Mouse (Mus musculus): Measurements from ENCODE around the gene Rag2.

Rag2 gene

DNA sequence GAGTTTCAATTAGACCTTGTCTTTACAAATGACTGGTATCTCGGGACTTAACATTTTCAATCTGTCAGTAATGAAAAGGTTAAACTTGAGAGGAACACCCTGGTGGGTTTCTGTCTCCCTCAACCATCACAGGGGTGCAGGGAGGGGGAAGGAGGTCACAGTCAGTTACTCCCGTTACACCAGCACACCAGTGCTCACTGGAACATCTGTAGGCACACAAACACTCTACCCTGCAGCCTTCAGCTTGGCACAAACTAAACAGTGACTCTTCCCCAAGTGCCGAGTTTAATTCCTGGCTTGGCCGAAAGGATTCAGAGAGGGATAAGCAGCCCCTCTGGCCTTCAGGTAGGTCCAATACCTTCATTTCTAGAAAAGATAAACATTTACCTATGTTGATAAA is at the start of gene Rag2:
TSS of gene Rag2 (plus strand) at position 193 of the 400 bp plus-strand sequence.
- DNase-seq (ENCODE audit: low spot score): no peak

- no peak for DNase-seq (ENCODE audit: low spot score)
Measured at GRCm38 (mm10) chr2:101577243-101577642, 47.3 kb upstream of the Rag2 start.

DNA sequence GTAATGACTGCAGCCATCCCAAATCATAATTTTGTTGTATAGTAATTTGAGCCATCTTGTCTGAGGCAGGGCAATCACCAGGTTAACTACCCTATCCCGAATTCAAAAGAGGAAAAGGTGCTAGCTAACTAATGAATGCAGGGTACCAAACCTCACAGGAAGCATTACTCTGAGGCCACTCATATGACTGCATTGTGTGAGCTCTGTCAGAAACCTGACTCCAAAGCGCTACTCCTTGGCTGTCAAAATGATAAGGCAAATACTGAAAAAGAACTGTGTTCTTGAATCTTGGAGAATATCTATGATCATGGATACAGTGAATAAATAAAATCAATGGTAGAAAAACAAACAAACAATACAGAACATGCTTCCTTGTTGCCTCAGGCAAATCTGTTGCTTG is 44.5 kb upstream of the Rag2 start:
- no peak for DNase-seq (ENCODE audit: low spot score)

DNA sequence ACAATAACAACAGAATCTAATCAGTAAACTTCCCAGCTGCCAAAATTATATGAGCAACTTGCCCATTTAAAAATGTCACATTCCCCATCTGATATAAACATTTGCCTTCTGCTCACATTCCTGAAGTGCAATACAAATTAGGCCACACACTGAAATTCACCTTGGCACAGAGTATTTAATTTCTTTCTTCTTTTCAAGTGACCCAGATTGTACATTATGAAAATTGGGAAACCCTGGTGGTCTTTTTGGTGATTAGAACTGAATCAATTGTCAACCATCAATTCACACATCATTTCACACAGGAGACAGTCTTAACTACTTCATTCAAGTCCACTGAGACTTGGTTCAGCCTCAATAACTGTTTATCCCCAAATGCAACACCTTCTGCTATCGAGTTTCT is 44.1 kb upstream of the Rag2 start:
- DNase-seq (ENCODE audit: low spot score): no peak

DNA sequence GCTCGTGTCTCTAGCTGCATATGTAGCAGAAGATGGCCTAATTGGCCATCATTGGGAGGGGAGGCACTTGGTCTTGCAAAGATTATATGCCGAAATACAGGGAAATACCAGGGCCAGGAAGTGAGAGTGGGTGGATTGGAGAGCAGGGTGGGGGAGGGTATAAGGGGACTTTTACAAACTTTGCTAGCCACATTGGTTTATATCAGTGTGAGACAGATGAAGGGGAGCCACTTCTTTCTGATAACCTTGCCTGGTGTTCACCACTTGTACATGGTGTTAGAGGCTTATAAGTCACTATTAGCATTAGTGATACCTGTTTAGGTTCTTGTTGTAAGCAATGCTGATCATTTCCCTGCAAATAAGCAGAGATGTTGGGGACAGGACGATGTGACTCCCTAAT is 43.5 kb upstream of the Rag2 start:
- no peak for DNase-seq (ENCODE audit: low spot score)

DNA sequence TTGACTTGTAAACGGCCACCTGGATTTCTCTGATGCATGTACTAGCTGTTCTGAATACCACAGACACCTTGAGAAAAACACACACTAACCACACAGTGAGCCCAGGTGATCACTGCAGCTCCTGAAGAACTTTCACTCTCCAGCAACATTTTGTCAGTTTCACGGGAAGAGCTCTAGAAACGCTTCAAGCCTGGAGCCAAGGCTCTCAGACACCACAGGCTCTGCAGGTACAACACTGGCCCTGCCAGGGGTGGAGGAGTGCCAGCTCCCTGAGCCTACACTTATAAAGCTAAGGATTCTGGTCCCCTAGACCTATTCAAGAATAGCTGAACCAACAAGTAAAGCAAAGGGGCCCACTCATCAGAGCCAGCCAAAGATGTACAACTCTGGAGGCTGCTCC is 43.1 kb upstream of the Rag2 start:
- no peak for DNase-seq (ENCODE audit: low spot score)

GRCm38 (mm10) chr2:101591356-101591755 is 33.2 kb upstream of the Rag2 start:
- no peak for DNase-seq (ENCODE audit: low spot score)

DNA sequence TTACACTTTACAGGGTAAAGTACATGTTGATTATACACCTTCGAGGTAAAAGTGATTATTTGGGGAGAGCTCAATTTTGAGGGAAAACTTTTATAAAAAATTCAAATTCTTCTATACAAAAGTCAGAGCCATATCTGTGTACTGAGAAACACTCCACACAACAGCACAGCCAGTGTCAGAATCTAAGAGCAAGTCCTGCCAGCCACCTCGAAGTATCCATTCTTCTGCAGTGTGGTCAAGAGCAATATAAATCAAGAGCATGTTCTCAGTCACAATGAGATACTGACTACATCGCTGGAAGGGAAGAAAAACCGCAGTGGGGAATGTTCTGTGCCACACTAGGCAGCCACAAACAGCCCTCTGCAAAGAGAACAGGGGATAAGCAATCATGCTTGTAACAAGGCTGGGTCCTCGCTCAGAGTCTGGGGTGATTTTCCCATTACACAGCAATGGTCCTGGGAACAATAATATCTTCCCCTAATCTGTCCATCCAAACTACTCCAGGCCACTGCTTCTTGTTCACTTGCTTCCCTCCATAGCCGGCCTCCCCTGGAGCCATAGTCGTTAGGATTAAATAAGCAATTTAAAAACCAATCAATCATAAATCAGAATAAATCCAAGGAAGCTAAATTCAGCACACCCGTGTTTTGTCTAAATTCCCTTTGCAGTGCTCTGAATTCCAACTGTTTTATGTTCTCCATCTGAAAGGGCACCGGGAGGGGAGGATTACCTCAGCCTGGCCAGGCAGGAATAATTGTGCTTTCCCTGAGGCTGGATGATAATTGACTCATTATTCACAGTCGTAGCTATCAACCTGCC is 32.3 kb upstream of the Rag2 start:
- DNase-seq (ENCODE audit: low spot score): no peak

DNA sequence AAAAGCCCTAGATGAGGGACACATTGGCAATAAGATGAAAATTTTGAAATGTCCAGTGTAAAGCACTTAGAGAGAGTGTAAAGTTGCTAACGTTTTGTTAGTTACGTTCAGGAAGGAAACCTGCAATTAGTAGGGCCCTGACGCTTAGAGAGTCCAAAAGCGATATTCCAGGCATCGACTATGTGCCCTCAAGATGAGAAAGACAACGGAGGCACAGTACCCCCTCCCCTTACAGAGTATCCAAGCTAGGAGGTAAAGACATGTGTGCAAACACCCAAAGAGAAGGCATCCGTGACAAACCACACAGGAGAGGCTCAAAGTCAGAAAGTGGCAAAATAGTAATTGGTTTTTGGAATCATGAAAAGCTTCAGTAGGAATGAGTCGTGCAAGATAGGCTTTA is 31.6 kb upstream of the Rag2 start:
- no peak for DNase-seq (ENCODE audit: low spot score)

DNA sequence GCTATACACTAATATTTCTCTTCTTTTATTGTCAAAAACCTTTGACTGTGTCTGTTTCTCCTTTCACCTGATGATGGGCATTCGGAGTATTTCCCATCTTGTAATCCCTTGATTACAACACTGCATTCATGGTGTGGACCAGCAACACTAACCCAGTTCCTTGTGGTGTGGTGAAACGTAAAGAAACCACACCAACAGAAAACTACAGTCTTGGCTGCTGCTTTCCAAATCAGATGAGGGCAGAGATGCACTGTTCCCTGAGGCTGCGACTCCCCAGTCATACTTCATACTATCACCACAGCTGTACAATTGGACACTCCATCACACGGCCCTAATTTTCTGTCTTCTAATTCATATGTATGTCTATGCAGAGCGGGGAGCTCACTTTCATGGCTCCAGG is 29.8 kb upstream of the Rag2 start:
- DNase-seq (ENCODE audit: low spot score): no peak

GRCm38 (mm10) chr2:101597186-101597585 is 27.3 kb upstream of the Rag2 start:
- DNase-seq (ENCODE audit: low spot score): no peak

GRCm38 (mm10) chr2:101598190-101599181 is 26.0 kb upstream of the Rag2 start:
- no peak for DNase-seq (ENCODE audit: low spot score)

GRCm38 (mm10) chr2:101600703-101601102 is 23.8 kb upstream of the Rag2 start:
- no peak for DNase-seq (ENCODE audit: low spot score)

DNA sequence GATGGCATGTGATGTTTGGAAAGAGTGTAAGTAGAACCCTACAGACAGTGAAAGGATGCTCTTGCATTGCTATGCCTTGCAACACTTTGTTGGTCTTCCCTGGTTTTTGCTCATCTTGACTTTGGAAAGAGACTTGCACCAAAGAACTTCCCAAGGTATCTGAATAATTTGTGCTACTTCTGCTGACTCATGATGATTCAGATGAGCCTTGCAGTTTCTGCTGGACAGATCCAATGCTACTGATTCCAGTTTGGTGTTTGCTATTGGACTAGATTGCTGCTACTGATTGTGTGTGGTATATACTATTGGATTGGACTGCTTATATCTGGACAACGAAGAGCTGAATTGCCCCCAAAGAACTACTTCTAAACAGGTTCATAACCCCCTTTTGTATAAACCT is 21.4 kb upstream of the Rag2 start:
- DNase-seq (ENCODE audit: low spot score): no peak

DNA sequence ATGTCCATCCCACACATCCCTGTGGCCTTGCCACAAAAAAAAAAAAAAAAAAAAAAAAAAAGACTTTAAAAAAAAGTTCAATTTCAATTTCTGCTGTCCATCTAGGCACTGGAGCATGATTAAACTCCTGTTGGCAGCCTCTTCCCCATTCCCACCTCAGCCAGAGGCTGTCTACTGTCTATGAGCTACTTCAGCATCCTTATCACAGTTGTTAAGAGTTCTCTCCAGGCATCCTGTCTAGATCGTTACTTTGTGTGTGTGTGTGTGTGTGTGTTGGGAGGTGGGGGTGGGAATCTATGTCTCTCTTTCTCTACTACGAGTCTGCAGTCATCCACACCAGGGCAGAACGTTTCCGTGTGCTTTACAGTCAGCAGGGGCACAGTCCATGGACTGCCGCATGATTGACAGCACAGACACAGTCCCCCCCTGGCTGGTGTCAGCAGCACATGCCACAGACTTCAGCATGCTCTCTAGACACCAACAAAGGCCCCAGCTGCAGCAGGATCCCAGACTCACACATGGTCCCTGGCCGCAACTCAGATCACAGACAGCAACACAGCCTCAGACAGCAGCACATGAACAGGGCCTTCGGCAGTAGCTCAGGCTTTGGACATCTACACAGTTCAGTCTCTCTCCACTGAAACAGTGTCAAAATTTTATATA is 16.2 kb upstream of the Rag2 start:
- DNase-seq (ENCODE audit: low spot score): no peak

DNA sequence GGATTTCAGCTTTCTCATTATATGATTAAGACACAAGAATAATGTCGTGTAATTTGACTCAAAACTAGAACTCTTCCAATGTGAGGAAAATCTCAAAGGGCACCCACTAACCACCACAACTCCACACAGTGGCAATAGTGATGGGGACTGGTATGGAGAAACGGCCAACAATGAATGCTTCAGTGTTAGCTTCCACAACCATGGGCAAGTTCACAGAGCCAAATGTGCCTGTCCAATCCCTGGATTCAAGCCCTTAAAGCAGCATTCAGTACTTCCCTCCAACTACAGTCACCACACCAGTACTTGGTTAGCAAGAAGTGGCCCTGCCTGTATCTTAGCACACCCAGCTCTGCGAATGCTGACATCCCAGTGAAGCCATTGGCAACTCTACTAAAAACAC is 13.7 kb upstream of the Rag2 start:
- no peak for DNase-seq (ENCODE audit: low spot score)

DNA sequence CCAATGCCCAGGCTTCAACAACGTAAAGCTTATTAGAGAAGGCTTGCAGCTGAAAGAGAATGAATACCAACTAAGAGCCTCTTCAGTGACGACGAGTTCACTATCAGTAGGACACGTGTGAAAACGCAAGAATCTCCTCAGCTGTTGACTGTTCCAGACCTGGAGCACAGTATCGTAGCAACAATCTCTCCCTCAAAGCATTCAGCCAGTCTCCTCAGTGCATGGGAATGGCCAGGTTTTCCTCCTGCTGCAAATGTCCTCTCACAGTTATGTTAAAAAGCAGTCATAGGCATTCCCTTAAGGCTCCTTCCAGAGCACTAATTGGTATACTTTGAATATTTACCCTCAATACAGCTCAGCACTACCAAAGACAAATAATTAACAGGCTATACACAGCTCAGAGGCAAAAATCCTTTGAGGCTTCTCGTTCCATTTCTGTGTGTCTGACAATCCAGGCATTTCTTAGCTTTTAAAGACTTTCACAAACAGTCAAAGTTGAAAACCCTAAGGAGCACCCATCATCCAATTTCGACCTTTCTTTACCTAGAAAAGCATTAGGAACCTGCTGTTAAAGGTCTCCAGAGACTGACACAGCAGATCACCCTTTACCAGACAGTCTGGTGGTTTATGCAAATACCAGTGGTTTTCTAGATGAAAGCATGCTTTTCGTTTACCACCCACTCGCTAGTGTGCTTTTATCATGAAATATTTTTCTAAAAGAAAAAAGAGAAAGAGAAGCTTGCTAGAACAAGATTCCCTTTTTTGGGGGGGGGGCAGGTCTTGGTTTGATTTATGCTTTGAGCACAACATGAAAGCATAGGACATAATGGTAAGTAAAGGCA is 8.8 kb upstream of the Rag2 start:
- DNase-seq (ENCODE audit: low spot score): no peak

- DNase-seq (ENCODE audit: low spot score): no peak
Measured at GRCm38 (mm10) chr2:101618373-101618772, 6.1 kb upstream of the Rag2 start.

DNA sequence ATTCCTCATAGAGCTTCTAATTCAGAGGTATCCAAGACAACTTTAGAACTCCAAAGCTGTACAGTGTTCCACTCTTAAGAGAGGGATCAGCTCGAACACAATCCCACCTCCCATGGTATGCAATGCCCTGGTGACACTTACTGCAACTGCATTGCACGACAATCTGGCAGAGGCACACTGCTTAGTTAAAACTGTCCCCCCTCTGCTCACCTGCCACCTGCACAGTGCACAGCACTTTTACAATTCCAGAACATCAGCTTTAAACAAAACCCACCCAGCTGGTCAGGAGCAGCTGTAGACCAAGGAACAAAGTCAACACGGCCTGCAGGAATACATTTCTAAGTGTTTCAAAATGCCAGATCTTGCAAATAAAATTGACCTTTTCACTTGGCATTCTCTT is 3.6 kb upstream of the Rag2 start:
- DNase-seq (ENCODE audit: low spot score): no peak

- DNase-seq (ENCODE audit: low spot score): no peak
Measured at GRCm38 (mm10) chr2:101621611-101622010, 2.9 kb upstream of the Rag2 start.

DNA sequence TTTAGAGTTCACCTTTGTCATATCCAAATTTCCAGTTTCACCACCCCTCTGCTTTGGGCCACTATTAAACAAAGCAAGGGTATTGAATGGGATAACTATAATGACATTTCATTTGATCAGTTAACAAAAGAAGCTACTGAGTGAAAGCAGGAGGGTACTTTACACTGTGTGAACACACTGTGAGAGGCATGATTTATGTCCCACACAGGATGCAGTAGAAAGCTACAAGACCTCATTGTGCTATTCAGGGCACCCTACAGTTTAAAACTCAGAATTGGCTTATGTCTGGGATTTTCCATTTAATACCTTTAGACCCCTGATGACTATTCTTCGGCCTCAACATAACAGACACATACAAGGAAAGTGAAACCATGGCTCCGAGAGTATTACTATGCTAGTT is 1.5 kb upstream of the Rag2 start:
- no peak for DNase-seq (ENCODE audit: low spot score)

DNA sequence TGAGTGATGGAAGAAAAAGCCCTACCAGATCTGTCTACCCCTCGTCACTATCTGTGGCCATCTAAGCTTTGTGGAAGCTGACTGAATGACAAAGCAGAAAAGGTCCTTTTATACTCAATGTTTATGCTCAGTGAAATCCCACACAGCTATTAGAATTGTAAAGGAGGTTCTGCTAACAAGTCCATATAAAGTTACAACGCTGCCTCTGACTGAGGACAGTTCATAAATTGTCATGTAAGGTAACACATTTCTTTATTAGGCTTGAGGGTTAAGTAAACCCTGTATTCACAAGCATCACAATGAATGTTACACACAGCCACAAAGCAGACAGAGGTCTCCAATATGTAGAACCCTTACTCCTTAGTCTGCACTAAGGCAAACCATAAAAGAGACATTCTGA is 507 bp upstream of the Rag2 start:
- DNase-seq (ENCODE audit: low spot score): no peak
